Mouse (Mus musculus): Measurements from ENCODE around the gene Armc9. TPM values are rescaled to one million over a fixed set of nuclear protein-coding genes. Genes with fewer than 3 reads are reported as not detected.

The Armc9 gene
- polyA plus RNA-seq, 1 experiment from 2014 or later, result 32.3 TPM

DNA sequence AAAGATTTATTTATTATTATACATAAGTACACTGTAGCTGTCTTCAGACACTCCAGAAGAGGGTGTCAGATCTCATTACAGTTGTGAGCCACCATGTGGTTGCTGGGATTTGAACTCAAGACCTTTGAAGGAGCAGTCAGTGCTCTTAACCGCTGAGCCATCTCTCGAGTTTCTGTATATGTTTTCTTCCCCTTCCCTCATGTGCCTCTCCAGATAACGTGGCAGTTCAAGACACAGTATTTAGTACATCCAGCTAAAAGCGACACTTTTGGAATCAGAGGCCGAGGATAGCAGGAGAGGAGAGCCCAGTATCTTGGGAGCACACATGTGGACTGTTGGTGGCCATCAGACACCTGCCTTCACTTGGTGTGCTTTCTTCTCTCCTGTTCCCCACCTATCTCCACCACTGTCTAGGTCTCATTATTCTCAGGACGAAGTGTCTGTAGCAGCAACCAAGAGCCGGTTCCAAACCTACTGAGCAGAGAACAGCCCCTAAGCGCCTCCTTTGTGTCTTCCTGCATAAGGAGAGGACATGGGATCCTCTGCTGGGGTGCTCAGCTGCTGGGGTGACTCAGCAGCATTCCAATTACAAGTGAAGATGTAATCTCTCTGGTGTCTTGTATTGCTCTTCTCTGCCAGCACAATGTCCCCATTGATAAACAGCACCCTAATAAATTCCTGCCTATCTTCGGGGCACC, 114.1 kb downstream of the Armc9 start:
- H3K36me3 ChIP-seq (ENCODE audit: control insufficient read depth, insufficient read depth, low read length), result no peaks in the 10 kb centered on the region
- DNase-seq (ENCODE audit: low spot score, missing footprints), result no peak
- ATAC-seq (ENCODE audit: low FRiP score), result no peak
- no peak overlapping the region for H3K27ac ChIP-seq (ENCODE audit: low read depth, low read length)
- H3K9ac ChIP-seq (ENCODE audit: low read length), result no peak overlapping the region
- H3K9me3 ChIP-seq (ENCODE audit: control insufficient read depth, low read length), result no peaks in the 10 kb centered on the region
- H3K4me2 ChIP-seq, result no peak overlapping the region
- H3K4me1 ChIP-seq (ENCODE audit: control insufficient read depth, insufficient read depth, low read length), result no peaks in the 10 kb centered on the region
- 89% methylated on average over 9 of the region's 9 CpGs for WGBS
- no peak overlapping the region for H3K4me3 ChIP-seq (ENCODE audit: low read depth, low read length)
- no peaks in the 10 kb centered on the region for H3K27me3 ChIP-seq (ENCODE audit: control insufficient read depth, insufficient read depth, low read length)

GRCm38 (mm10) chr1:86269190-86269508, 114.6 kb downstream of the Armc9 start:
- WGBS, result 81% methylated on average over 4 of the region's 4 CpGs
- no peak for DNase-seq (ENCODE audit: low spot score, missing footprints)

GRCm38 (mm10) chr1:86271707-86272106, 117.1 kb downstream of the Armc9 start:
- no peaks in the 10 kb centered on the region for H3K9me3 ChIP-seq (ENCODE audit: control insufficient read depth, low read length)
- ATAC-seq (ENCODE audit: low FRiP score) (no peak), DNase-seq (ENCODE audit: low spot score, missing footprints) (no peak)
- H3K9ac ChIP-seq (ENCODE audit: low read length), result no peak overlapping the region
- no peaks in the 10 kb centered on the region for H3K4me1 ChIP-seq (ENCODE audit: control insufficient read depth, insufficient read depth, low read length)
- no peaks in the 10 kb centered on the region for H3K36me3 ChIP-seq (ENCODE audit: control insufficient read depth, insufficient read depth, low read length)
- no peaks in the 10 kb centered on the region for H3K27me3 ChIP-seq (ENCODE audit: control insufficient read depth, insufficient read depth, low read length)
- H3K4me3 ChIP-seq (ENCODE audit: low read depth, low read length), result no peak overlapping the region
- H3K27ac ChIP-seq (ENCODE audit: low read depth, low read length), result no peak overlapping the region
- 86% methylated on average over 6 of the region's 6 CpGs for WGBS
- no peak overlapping the region for H3K4me2 ChIP-seq

More at GRCm38 (mm10) chr1:86269190-86269508, 114.6 kb downstream of the Armc9 start:
- H3K4me1 ChIP-seq (ENCODE audit: control insufficient read depth, insufficient read depth, low read length), result no peaks in the 10 kb centered on the region
- no peaks in the 10 kb centered on the region for H3K9me3 ChIP-seq (ENCODE audit: control insufficient read depth, low read length)
- no peaks in the 10 kb centered on the region for H3K36me3 ChIP-seq (ENCODE audit: control insufficient read depth, insufficient read depth, low read length)
- no peak overlapping the region for H3K4me2 ChIP-seq
- no peak overlapping the region for H3K27ac ChIP-seq (ENCODE audit: low read depth, low read length)
- no peak for ATAC-seq (ENCODE audit: low FRiP score)
- no peak overlapping the region for H3K9ac ChIP-seq (ENCODE audit: low read length)
- H3K4me3 ChIP-seq (ENCODE audit: low read depth, low read length), result no peak overlapping the region
- H3K27me3 ChIP-seq (ENCODE audit: control insufficient read depth, insufficient read depth, low read length), result no peaks in the 10 kb centered on the region

GRCm38 (mm10) chr1:86277055-86277454, 122.5 kb downstream of the Armc9 start:
- ATAC-seq (ENCODE audit: low FRiP score) (no peak), DNase-seq (ENCODE audit: low spot score, missing footprints) (no peak)
- Histone ChIP-seq H3K27ac (ENCODE audit: low read depth, low read length) (no peak overlapping the region), H3K4me2 (no peak overlapping the region), H3K36me3 (ENCODE audit: control insufficient read depth, insufficient read depth, low read length) (no peaks in the 10 kb centered on the region), H3K9ac (ENCODE audit: low read length) (no peak overlapping the region), H3K9me3 (ENCODE audit: control insufficient read depth, low read length) (no peaks in the 10 kb centered on the region), H3K4me3 (ENCODE audit: low read depth, low read length) (no peak overlapping the region), H3K4me1 (ENCODE audit: control insufficient read depth, insufficient read depth, low read length) (no peaks in the 10 kb centered on the region), H3K27me3 (ENCODE audit: control insufficient read depth, insufficient read depth, low read length) (no peaks in the 10 kb centered on the region)
- WGBS, result 89% methylated on average over 5 of the region's 5 CpGs

GRCm38 (mm10) chr1:86281781-86282536, 127.4 kb downstream of the Armc9 start:
- no peak overlapping the region for H3K9ac ChIP-seq (ENCODE audit: low read length)
- H3K9me3 ChIP-seq (ENCODE audit: control insufficient read depth, low read length), result no peaks in the 10 kb centered on the region
- WGBS, result 92% methylated on average over 11 of the region's 11 CpGs
- no peak for ATAC-seq (ENCODE audit: low FRiP score)
- no peaks in the 10 kb centered on the region for H3K27me3 ChIP-seq (ENCODE audit: control insufficient read depth, insufficient read depth, low read length)
- DNase-seq (ENCODE audit: low spot score, missing footprints), result no peak
- H3K4me3 ChIP-seq (ENCODE audit: low read depth, low read length), result no peak overlapping the region
- no peak overlapping the region for H3K27ac ChIP-seq (ENCODE audit: low read depth, low read length)
- H3K4me2 ChIP-seq, result no peak overlapping the region
- H3K36me3 ChIP-seq (ENCODE audit: control insufficient read depth, insufficient read depth, low read length), result no peaks in the 10 kb centered on the region
- H3K4me1 ChIP-seq (ENCODE audit: control insufficient read depth, insufficient read depth, low read length), result no peaks in the 10 kb centered on the region

DNA sequence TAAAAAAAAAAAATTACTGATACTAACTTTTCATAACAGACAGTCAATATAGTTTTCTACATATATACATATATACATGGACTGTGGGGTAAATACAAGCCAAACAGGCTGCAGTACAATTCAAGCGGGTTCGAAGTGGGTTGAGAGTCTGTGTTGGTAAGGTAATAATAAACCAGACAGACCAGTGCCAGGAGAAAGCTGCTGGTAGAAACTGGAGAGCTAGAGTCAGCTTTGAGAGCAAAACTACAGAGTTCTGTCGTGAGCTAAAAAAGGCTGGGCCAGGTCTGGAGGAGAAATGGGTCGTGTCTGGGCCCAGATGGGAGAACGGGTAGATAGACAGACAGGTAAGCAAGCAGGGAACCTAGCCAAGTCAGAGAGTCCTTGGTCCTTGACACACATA, 129.5 kb downstream of the Armc9 start:
- no peaks in the 10 kb centered on the region for H3K36me3 ChIP-seq (ENCODE audit: control insufficient read depth, insufficient read depth, low read length)
- no peak overlapping the region for H3K9ac ChIP-seq (ENCODE audit: low read length)
- no peaks in the 10 kb centered on the region for H3K4me1 ChIP-seq (ENCODE audit: control insufficient read depth, insufficient read depth, low read length)
- no peak overlapping the region for H3K4me2 ChIP-seq
- no peak overlapping the region for H3K27ac ChIP-seq (ENCODE audit: low read depth, low read length)
- DNase-seq (ENCODE audit: low spot score, missing footprints) (no peak), ATAC-seq (ENCODE audit: low FRiP score) (no peak)
- WGBS, result 86% methylated on average over 5 of the region's 5 CpGs
- no peaks in the 10 kb centered on the region for H3K27me3 ChIP-seq (ENCODE audit: control insufficient read depth, insufficient read depth, low read length)
- no peaks in the 10 kb centered on the region for H3K9me3 ChIP-seq (ENCODE audit: control insufficient read depth, low read length)
- no peak overlapping the region for H3K4me3 ChIP-seq (ENCODE audit: low read depth, low read length)

GRCm38 (mm10) chr1:86285295-86285694, 130.7 kb downstream of the Armc9 start:
- Histone ChIP-seq H3K4me3 (ENCODE audit: low read depth, low read length) (no peak overlapping the region), H3K27ac (ENCODE audit: low read depth, low read length) (no peak overlapping the region), H3K9me3 (ENCODE audit: control insufficient read depth, low read length) (no peaks in the 10 kb centered on the region), H3K27me3 (ENCODE audit: control insufficient read depth, insufficient read depth, low read length) (no peaks in the 10 kb centered on the region), H3K36me3 (ENCODE audit: control insufficient read depth, insufficient read depth, low read length) (no peaks in the 10 kb centered on the region), H3K9ac (ENCODE audit: low read length) (no peak overlapping the region), H3K4me1 (ENCODE audit: control insufficient read depth, insufficient read depth, low read length) (no peaks in the 10 kb centered on the region), H3K4me2 (no peak overlapping the region)
- WGBS, result 85% methylated on average over 6 of the region's 6 CpGs
- ATAC-seq (ENCODE audit: low FRiP score) (no peak), DNase-seq (ENCODE audit: low spot score, missing footprints) (no peak)

GRCm38 (mm10) chr1:86287473-86287872, 132.9 kb downstream of the Armc9 start:
- Histone ChIP-seq H3K4me2 (no peak overlapping the region), H3K9me3 (ENCODE audit: control insufficient read depth, low read length) (no peaks in the 10 kb centered on the region), H3K9ac (ENCODE audit: low read length) (no peak overlapping the region), H3K36me3 (ENCODE audit: control insufficient read depth, insufficient read depth, low read length) (no peaks in the 10 kb centered on the region), H3K27ac (ENCODE audit: low read depth, low read length) (no peak overlapping the region), H3K4me3 (ENCODE audit: low read depth, low read length) (no peak overlapping the region), H3K4me1 (ENCODE audit: control insufficient read depth, insufficient read depth, low read length) (no peaks in the 10 kb centered on the region), H3K27me3 (ENCODE audit: control insufficient read depth, insufficient read depth, low read length) (no peaks in the 10 kb centered on the region)
- WGBS, result 86% methylated on average over 4 of the region's 4 CpGs
- no peak for ATAC-seq (ENCODE audit: low FRiP score)
- no peak for DNase-seq (ENCODE audit: low spot score, missing footprints)

DNA sequence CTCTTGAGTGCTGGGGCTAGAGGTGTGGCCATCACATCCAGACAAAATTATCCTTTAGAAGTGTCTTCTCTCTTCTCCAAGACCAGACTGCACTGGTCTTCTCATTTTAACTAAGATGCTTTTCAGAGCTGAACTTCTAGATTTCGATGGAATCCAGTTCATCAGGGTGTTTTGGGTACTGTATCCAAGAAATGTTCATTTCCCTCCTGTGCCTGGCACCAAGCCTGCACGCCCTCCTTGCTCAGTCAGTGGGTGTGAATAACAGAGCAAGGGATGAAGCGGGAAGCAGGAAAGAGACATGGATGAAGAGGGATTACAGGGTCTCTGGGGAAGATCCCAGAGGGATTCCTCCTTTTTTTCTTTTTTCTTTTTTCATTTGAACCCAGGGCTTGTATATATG, 135.9 kb downstream of the Armc9 start:
- WGBS, result 63% methylated on average over 3 of the region's 3 CpGs
- H3K9me3 ChIP-seq (ENCODE audit: control insufficient read depth, low read length), result no peaks in the 10 kb centered on the region
- H3K4me1 ChIP-seq (ENCODE audit: control insufficient read depth, insufficient read depth, low read length), result peaks cover 6% of the 10 kb centered on the region
- no peaks in the 10 kb centered on the region for H3K36me3 ChIP-seq (ENCODE audit: control insufficient read depth, insufficient read depth, low read length)
- no peak for DNase-seq (ENCODE audit: low spot score, missing footprints)
- no peaks in the 10 kb centered on the region for H3K27me3 ChIP-seq (ENCODE audit: control insufficient read depth, insufficient read depth, low read length)
- H3K4me3 ChIP-seq (ENCODE audit: low read depth, low read length), result no peak overlapping the region
- H3K4me2 ChIP-seq, result no peak overlapping the region
- no peak for ATAC-seq (ENCODE audit: low FRiP score)
- H3K9ac ChIP-seq (ENCODE audit: low read length), result no peak overlapping the region
- H3K27ac ChIP-seq (ENCODE audit: low read depth, low read length), result no peak overlapping the region
